Mouse (Mus musculus) myocyte (in vitro differentiated cells): ENCODE measurements around the gene Tuba4a. TPM values are rescaled to one million over a fixed set of nuclear protein-coding genes. Genes with fewer than 3 reads are reported as not detected.
A peak's percentile ranks its signal among the peaks of the same experiment; 100 is the strongest.

Source experiments
- H3K27me3 ChIP-seq: one replicate; pipeline ENCODE4 v1.6.1; 2011; ENCODE audit not compliant: control insufficient read depth, insufficient read depth, insufficient read length
- H3K36me3 ChIP-seq: one replicate; pipeline ENCODE4 v1.6.1; 2011; ENCODE audit not compliant: control insufficient read depth, insufficient read depth
- H3K4me2 ChIP-seq: one replicate; pipeline ENCODE4 v1.6.1; 2011; ENCODE audit warnings: low read depth, control low read depth
- H3K4me3 ChIP-seq: one replicate; pipeline ENCODE4 v1.5.1; 2011; ENCODE audit warnings: mild to moderate bottlenecking, control low read depth, moderate library complexity
- H3K79me2 ChIP-seq: one replicate; pipeline ENCODE4 v1.6.1; 2011; ENCODE audit not compliant: control insufficient read depth, insufficient read depth
- H3ac ChIP-seq: one replicate; pipeline ENCODE4 v1.6.1; 2011; ENCODE audit not compliant: control insufficient read depth, insufficient read length
- CEBPB ChIP-seq: IDR thresholded peaks from 2 replicates; pipeline ENCODE4 v1.6.1; 2011; ENCODE audit warnings: mild to moderate bottlenecking, moderate library complexity; ENCODE audit not compliant: poor library complexity, insufficient read depth, severe bottlenecking
- E2F4 ChIP-seq: IDR thresholded peaks from one replicate; pipeline ENCODE4 v1.6.1; 2011; ENCODE audit warnings: mild to moderate bottlenecking, control low read depth, moderate library complexity; ENCODE audit not compliant: insufficient read depth
- MAX ChIP-seq: IDR thresholded peaks from one replicate; pipeline ENCODE4 v1.6.1; 2011; ENCODE audit warnings: low read depth, mild to moderate bottlenecking, control low read depth
- MYOD1 ChIP-seq, 3 experiments: IDR thresholded peaks; one replicate each; pipeline ENCODE4 v1.6.1; 2011; ENCODE audit warnings: control low read depth in 2 of 3, low read depth in 2 of 3, mild to moderate bottlenecking in 2 of 3, moderate library complexity in 1 of 3; ENCODE audit not compliant: insufficient read length in 2 of 3, control insufficient read depth in 1 of 3
- MYOG ChIP-seq, 3 experiments: IDR thresholded peaks; one replicate each; pipeline ENCODE4 v1.6.1; 2011; ENCODE audit warnings: control low read depth in 2 of 3, low read depth in 2 of 3, mild to moderate bottlenecking in 2 of 3; ENCODE audit not compliant: insufficient read length in 2 of 3, control insufficient read depth in 1 of 3, insufficient read depth in 1 of 3
- POLR2A ChIP-seq: IDR thresholded peaks from one replicate; pipeline ENCODE4 v1.6.1; 2011; ENCODE audit warnings: low read depth, mild to moderate bottlenecking, control low read depth, moderate library complexity; ENCODE audit not compliant: insufficient read length
- POLR2AphosphoS2 ChIP-seq: IDR thresholded peaks from one replicate; pipeline ENCODE4 v1.6.1; 2011; ENCODE audit warnings: low read depth, control low read depth; ENCODE audit not compliant: insufficient read length
- REST ChIP-seq: IDR thresholded peaks from one replicate; pipeline ENCODE4 v1.6.1; 2011; ENCODE audit warnings: mild to moderate bottlenecking, control low read depth, moderate library complexity; ENCODE audit not compliant: insufficient read depth, insufficient read length
- SRF ChIP-seq: IDR thresholded peaks from one replicate; pipeline ENCODE4 v1.6.1; 2011; ENCODE audit warnings: low read depth; ENCODE audit not compliant: control insufficient read depth, insufficient read length
- TCF12 ChIP-seq: IDR thresholded peaks from one replicate; pipeline ENCODE4 v1.6.1; 2011; ENCODE audit warnings: mild to moderate bottlenecking, control low read depth; ENCODE audit not compliant: poor library complexity, insufficient read depth, severe bottlenecking
- TCF3 ChIP-seq: IDR thresholded peaks from one replicate; pipeline ENCODE4 v1.6.1; 2011; ENCODE audit warnings: low read depth, control low read depth; ENCODE audit not compliant: insufficient read length
- USF1 ChIP-seq: IDR thresholded peaks from one replicate; pipeline ENCODE4 v1.6.1; 2011; ENCODE audit warnings: low read depth, mild to moderate bottlenecking, control low read depth, moderate library complexity
- polyA plus RNA-seq: library from polyadenylated mRNA; unstranded; fragments of >200 nt; fragmentation: generic; extraction: Trizol; gene quantifications from one replicate; pipeline ENCODE4 v1.2.1, GENCODE M21; 2012; ENCODE audit warnings: missing spikeins

Gene Tuba4a
- polyA plus RNA-seq, 1 experiment = 210 TPM

GRCm38 (mm10) chr1:75168472-75169464, 50.9 kb downstream of the Tuba4a start, which contains the start of gene Zfand2b:
Gene Zfand2b, plus strand, starts transcription at chr1:75168646.
- H3K4me2 ChIP-seq = peak within 1 kb of the TSS; percentile 94
- H3K79me2 ChIP-seq = no peaks in the 10 kb centered on the region
- H3K36me3 ChIP-seq = peaks cover 12% of the 10 kb centered on the region
- TF ChIP-seq USF1 = no peak
- TF ChIP-seq REST = no peak
- TF ChIP-seq POLR2A = peak; percentile 71
- TF ChIP-seq E2F4 = no peak
- no peak for TF ChIP-seq MYOD1 (IDR thresholded peaks at IDR 0.05; ENCODE audit: control insufficient read depth in 1 of 3, insufficient read length in 2 of 3, low read depth in 2 of 3)
- TF ChIP-seq TCF12 = no peak
- no peak for TF ChIP-seq SRF
- TF ChIP-seq TCF3 = no peak
- TF ChIP-seq CEBPB = no peak
- peak; percentile 70 for TF ChIP-seq POLR2AphosphoS2
- TF ChIP-seq MAX = no peak
- no peak for TF ChIP-seq MYOG (IDR thresholded peaks at IDR 0.05; ENCODE audit: control insufficient read depth in 1 of 3, insufficient read depth in 1 of 3, insufficient read length in 2 of 3, low read depth in 2 of 3)
- H3K27me3 ChIP-seq = no peaks in the 10 kb centered on the region
- peak within 1 kb of the TSS; percentile 26 for H3ac ChIP-seq
- peak within 1 kb of the TSS; percentile 37 for H3K4me3 ChIP-seq

GRCm38 (mm10) chr1:75168093-75168471, 51.6 kb downstream of the Tuba4a start:
- Histone ChIP-seq H3K27me3 (no peaks in the 10 kb centered on the region), H3K36me3 (peaks cover 7% of the 10 kb centered on the region), H3K79me2 (no peaks in the 10 kb centered on the region), H3K4me2 (peak overlapping the region; percentile 90), H3ac (peak overlapping the region; percentile 26), H3K4me3 (peak overlapping the region; percentile 37)
- TF ChIP-seq MYOG (IDR thresholded peaks at IDR 0.05; ENCODE audit: control insufficient read depth in 1 of 3, insufficient read depth in 1 of 3, insufficient read length in 2 of 3, low read depth in 2 of 3) (no peak), MYOD1 (IDR thresholded peaks at IDR 0.05; ENCODE audit: control insufficient read depth in 1 of 3, insufficient read length in 2 of 3, low read depth in 2 of 3) (no peak), TCF12 (no peak), E2F4 (no peak), MAX (no peak), CEBPB (no peak), POLR2A (no peak), REST (no peak)

Other genes with a start within 250 kb of the Tuba4a start
- 4.5 TPM for gene Nhej1, start 94.7 kb downstream of the Tuba4a start, polyA plus RNA-seq
- gene Slc23a3, start 86.0 kb downstream of the Tuba4a start, polyA plus RNA-seq = 0.08 TPM
- 53.7 TPM for gene Cnppd1, start 77.2 kb downstream of the Tuba4a start, polyA plus RNA-seq
- 33.9 TPM for gene Retreg2, start 77.1 kb downstream of the Tuba4a start, polyA plus RNA-seq
- 43.4 TPM for gene Zfand2b, start 51.2 kb downstream of the Tuba4a start, polyA plus RNA-seq
- 61.4 TPM for gene Abcb6, start 39.5 kb downstream of the Tuba4a start, polyA plus RNA-seq
- 11.4 TPM for gene Ankzf1, start 27.7 kb downstream of the Tuba4a start, polyA plus RNA-seq
- gene Atg9a, start 27.7 kb downstream of the Tuba4a start, polyA plus RNA-seq = 44.6 TPM
- 2.0 TPM for gene Glb1l, start 9.1 kb downstream of the Tuba4a start, polyA plus RNA-seq
- gene Stk16, start 9.0 kb downstream of the Tuba4a start, polyA plus RNA-seq = 86.4 TPM
- 0.11 TPM for gene A630095N17Rik, start 12.2 kb upstream of the Tuba4a start, polyA plus RNA-seq
- gene Dnajb2, start 16.5 kb upstream of the Tuba4a start, polyA plus RNA-seq = 54.1 TPM
- gene Ptprn, start 44.6 kb upstream of the Tuba4a start, polyA plus RNA-seq = 3.6 TPM
- not detected for gene Resp18, start 58.5 kb upstream of the Tuba4a start, polyA plus RNA-seq
- 170 TPM for gene Dnpep, start 98.1 kb upstream of the Tuba4a start, polyA plus RNA-seq
- gene Des, start 140.5 kb upstream of the Tuba4a start, polyA plus RNA-seq = 2,193 TPM
- 42.3 TPM for gene Speg, start 155.4 kb upstream of the Tuba4a start, polyA plus RNA-seq
- 106 TPM for gene Gmppa, start 216.1 kb upstream of the Tuba4a start, polyA plus RNA-seq
- gene Asic4, start 230.6 kb upstream of the Tuba4a start, polyA plus RNA-seq = 0.28 TPM